ENCODE assay signal across 8 mouse cellular contexts in genomic region chrX:143932958-143933357, GRCm38 (mm10). TPM values are rescaled to one million over a fixed set of nuclear protein-coding genes. Genes with fewer than 3 reads are reported as not detected.
DNase-seq lines count a peak whose midpoint lies in the region; ATAC-seq lines count a peak whose summit lies in the region.
"Had no signal": no experiment of that assay in that cellular context is flagged by ENCODE, and none has a peak within 500 bp of the region (broad histone marks: within the 10 kb centered on the region; RNA-seq: fewer than 3 reads in every experiment).

TSS of gene Dcx (minus strand) at chrX:143933311.

- no peaks in the 10 kb centered on the region for H3K4me1 ChIP-seq in embryonic facial prominence, embryonic 15.5 days
- peaks cover 23% of the 10 kb centered on the region for H3K4me1 ChIP-seq in midbrain, embryonic 14.5 days (ENCODE audit: control insufficient read depth, insufficient read depth, low read length)
- no peaks in the 10 kb centered on the region for H3K4me1 ChIP-seq in intestine, embryonic 15.5 days (replicated peaks)

- H3K9ac ChIP-seq in embryonic facial prominence, embryonic 15.5 days, result no peak within 1 kb of the TSS
- peak within 1 kb of the TSS; percentile 70 for H3K9ac ChIP-seq in midbrain, embryonic 14.5 days (replicated peaks; ENCODE audit: low read length)
- no peak within 1 kb of the TSS for H3K9ac ChIP-seq in intestine, embryonic 15.5 days

- no peaks in the 10 kb centered on the region for H3K36me3 ChIP-seq in embryonic facial prominence, embryonic 15.5 days
- 0 out of 2 replicates have a peak, but pooled peaks cover 2% of the 10 kb centered on the region for H3K36me3 ChIP-seq in midbrain, embryonic 14.5 days (ENCODE audit: control insufficient read depth, insufficient read depth, low read length)
- no peaks in the 10 kb centered on the region for H3K36me3 ChIP-seq in intestine, embryonic 15.5 days

- no peak within 1 kb of the TSS for H3K4me3 ChIP-seq in embryonic facial prominence, embryonic 15.5 days (replicated peaks)
- peak within 1 kb of the TSS; percentile 43 for H3K4me3 ChIP-seq in midbrain, embryonic 14.5 days (replicated peaks; ENCODE audit: low read depth, low read length)
- H3K4me3 ChIP-seq in intestine, embryonic 15.5 days (replicated peaks), result no peak within 1 kb of the TSS

- H3K9me3 ChIP-seq in embryonic facial prominence, embryonic 15.5 days (replicated peaks), result no peaks in the 10 kb centered on the region
- H3K9me3 ChIP-seq in midbrain, embryonic 14.5 days (ENCODE audit: control insufficient read depth, low read length), result no peaks in the 10 kb centered on the region
- H3K9me3 ChIP-seq in intestine, embryonic 15.5 days, result no peaks in the 10 kb centered on the region

- DNase-seq in embryo, embryonic 11 days, result peak; percentile 23
- DNase-seq in layer of hippocampus, adult 9-11 months, result peak; percentile 18
- DNase-seq in midbrain, embryonic 14.5 days, result peak; percentile 76
- DNase-seq in ovary, postnatal 10 days (ENCODE audit: low spot score), result no peak
- no peak for DNase-seq in MN1 (ENCODE audit: low spot score)
- DNase-seq: kidney, postnatal 25 days had no signal

- H3K4me2 ChIP-seq in embryonic facial prominence, embryonic 15.5 days (replicated peaks), result no peak within 1 kb of the TSS
- H3K4me2 ChIP-seq in midbrain, embryonic 14.5 days (ENCODE audit: low read length), result peak within 1 kb of the TSS; percentile 61
- H3K4me2 ChIP-seq in intestine, embryonic 15.5 days (replicated peaks), result no peak within 1 kb of the TSS

- no peaks in the 10 kb centered on the region for H3K27me3 ChIP-seq in embryonic facial prominence, embryonic 15.5 days
- H3K27me3 ChIP-seq in midbrain, embryonic 14.5 days (ENCODE audit: control insufficient read depth, insufficient read depth, low read length), result no peaks in the 10 kb centered on the region
- H3K27me3 ChIP-seq in intestine, embryonic 15.5 days (replicated peaks), result no peaks in the 10 kb centered on the region

- ATAC-seq in embryonic facial prominence, embryonic 15.5 days (ENCODE audit: insufficient number of reproducible peaks, low FRiP score, low TSS enrichment, low read depth), result no peak
- peak; percentile 70 for ATAC-seq in midbrain, embryonic 14.5 days (ENCODE audit: low FRiP score, low TSS enrichment)
- ATAC-seq in intestine, embryonic 15.5 days, result no peak

- no peak within 1 kb of the TSS for H3K27ac ChIP-seq in embryonic facial prominence, embryonic 15.5 days (replicated peaks)
- peak within 1 kb of the TSS; percentile 89 for H3K27ac ChIP-seq in midbrain, embryonic 14.5 days (replicated peaks; ENCODE audit: low read depth, low read length)
- no peak within 1 kb of the TSS for H3K27ac ChIP-seq in intestine, embryonic 15.5 days

- WGBS in embryonic facial prominence, embryonic 15.5 days, result 40% methylated on average over 8 of the region's 8 CpGs
- WGBS in midbrain, embryonic 14.5 days, result 28% methylated on average over 8 of the region's 8 CpGs
- 60% methylated on average over 8 of the region's 8 CpGs for WGBS in intestine, embryonic 15.5 days

RNA-seq across cellular contexts. Expression of gene Dcx, which starts in this region (rescaled TPM):
- 12.2 and 14.3 TPM in 2 replicates for polyA plus RNA-seq in embryonic facial prominence, embryonic 15.5 days (2015; fragmentation: Nextera tagmentation; extraction: Ambion mirVana)
- 226 and 377 TPM in 2 replicates for polyA plus RNA-seq in midbrain, embryonic 14.5 days (2014; fragmentation: Nextera tagmentation; extraction: Ambion mirVana)
- polyA plus RNA-seq in intestine, embryonic 15.5 days (2015; fragmentation: Nextera tagmentation; extraction: Ambion mirVana), result 2.8 and 3.3 TPM in 2 replicates

Comparison
In these comparisons a context has a peak if more than half of its experiments do, and no peak if none do; other contexts are left out.
1. RNA of gene Dcx (polyA plus RNA-seq): 226 to 377 TPM in midbrain, embryonic 14.5 days; 12.2 to 14.3 TPM in embryonic facial prominence, embryonic 15.5 days and 2.8 to 3.3 TPM in intestine, embryonic 15.5 days; every median in the first group is over 10 times any median in the second.
2. DNase-seq: peak in embryo, embryonic 11 days (single experiment), layer of hippocampus, adult 9-11 months (single experiment) and midbrain, embryonic 14.5 days (single experiment); none in ovary, postnatal 10 days (single experiment) and MN1 (single experiment).